Mouse (Mus musculus): Measurements from ENCODE around the gene Mrm2. TPM values are rescaled to one million over a fixed set of nuclear protein-coding genes. Genes with fewer than 3 reads are reported as not detected.

The Mrm2 gene
- polyA plus RNA-seq, 1 experiment from 2014 or later = 20.3 TPM

- Histone ChIP-seq H3K4me2 (ENCODE audit: low read length) (no peak overlapping the region), H3K9me3 (ENCODE audit: control insufficient read depth, low read length) (no peaks in the 10 kb centered on the region), H3K9ac (replicated peaks; ENCODE audit: low read length) (no peak overlapping the region), H3K36me3 (ENCODE audit: control insufficient read depth, insufficient read depth, low read length) (peaks cover 52% of the 10 kb centered on the region), H3K4me1 (ENCODE audit: control insufficient read depth, insufficient read depth, low read length) (no peaks in the 10 kb centered on the region), H3K27ac (replicated peaks; ENCODE audit: low read depth, low read length) (no peak overlapping the region), H3K27me3 (ENCODE audit: control insufficient read depth, insufficient read depth, low read length) (no peaks in the 10 kb centered on the region), H3K4me3 (replicated peaks; ENCODE audit: low read depth, low read length) (no peak overlapping the region)
- WGBS = 94% methylated on average over 8 of the region's 8 CpGs
- ATAC-seq (ENCODE audit: low FRiP score, low TSS enrichment) (no peak), DNase-seq (no peak)
These were observed 19.2 kb upstream of the Mrm2 start for GRCm38 (mm10) chr5:140350731-140351497.

GRCm38 (mm10) chr5:140349882-140350281 lies 18.2 kb upstream of the Mrm2 start:
- H3K27me3 ChIP-seq (ENCODE audit: control insufficient read depth, insufficient read depth, low read length) = no peaks in the 10 kb centered on the region
- H3K27ac ChIP-seq (replicated peaks; ENCODE audit: low read depth, low read length) = no peak overlapping the region
- no peak overlapping the region for H3K4me3 ChIP-seq (replicated peaks; ENCODE audit: low read depth, low read length)
- no peaks in the 10 kb centered on the region for H3K9me3 ChIP-seq (ENCODE audit: control insufficient read depth, low read length)
- 98% methylated on average over 9 of the region's 9 CpGs for WGBS
- no peak for ATAC-seq (ENCODE audit: low FRiP score, low TSS enrichment)
- no peak overlapping the region for H3K9ac ChIP-seq (replicated peaks; ENCODE audit: low read length)
- no peaks in the 10 kb centered on the region for H3K4me1 ChIP-seq (ENCODE audit: control insufficient read depth, insufficient read depth, low read length)
- DNase-seq = no peak
- H3K36me3 ChIP-seq (ENCODE audit: control insufficient read depth, insufficient read depth, low read length) = peaks cover 53% of the 10 kb centered on the region
- no peak overlapping the region for H3K4me2 ChIP-seq (ENCODE audit: low read length)

DNA sequence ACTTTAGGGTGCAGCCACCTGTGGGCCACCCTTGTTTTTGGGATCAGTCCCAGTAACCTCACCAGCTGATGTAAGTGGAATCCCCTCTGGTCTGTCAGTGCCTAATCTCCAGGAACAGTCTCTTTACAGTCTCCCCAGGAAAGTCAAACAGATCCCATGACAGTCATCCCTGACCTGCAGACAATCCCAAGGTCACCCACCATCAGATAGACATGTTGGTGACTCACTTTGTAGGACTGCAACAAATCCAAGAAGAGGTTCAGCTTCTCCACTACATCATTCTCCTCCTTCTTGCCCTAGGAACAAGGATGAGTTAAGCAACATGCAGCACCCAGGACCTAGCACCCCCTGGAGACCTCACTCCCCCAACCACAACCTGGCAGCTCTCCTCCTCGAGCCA lies 14.4 kb upstream of the Mrm2 start:
- WGBS = 85% methylated on average over 1 of the region's 1 CpGs
- Histone ChIP-seq H3K9ac (replicated peaks; ENCODE audit: low read length) (no peak overlapping the region), H3K36me3 (ENCODE audit: control insufficient read depth, insufficient read depth, low read length) (peaks cover 37% of the 10 kb centered on the region), H3K4me3 (replicated peaks; ENCODE audit: low read depth, low read length) (no peak overlapping the region), H3K27me3 (ENCODE audit: control insufficient read depth, insufficient read depth, low read length) (no peaks in the 10 kb centered on the region), H3K27ac (replicated peaks; ENCODE audit: low read depth, low read length) (no peak overlapping the region), H3K9me3 (ENCODE audit: control insufficient read depth, low read length) (no peaks in the 10 kb centered on the region), H3K4me1 (ENCODE audit: control insufficient read depth, insufficient read depth, low read length) (no peaks in the 10 kb centered on the region), H3K4me2 (ENCODE audit: low read length) (no peak overlapping the region)
- DNase-seq (no peak), ATAC-seq (ENCODE audit: low FRiP score, low TSS enrichment) (no peak)

- no peak overlapping the region for H3K9ac ChIP-seq (replicated peaks; ENCODE audit: low read length)
- H3K27me3 ChIP-seq (ENCODE audit: control insufficient read depth, insufficient read depth, low read length) = no peaks in the 10 kb centered on the region
- no peak overlapping the region for H3K4me2 ChIP-seq (ENCODE audit: low read length)
- ATAC-seq (ENCODE audit: low FRiP score, low TSS enrichment) (no peak), DNase-seq (no peak)
- 96% methylated on average over 4 of the region's 4 CpGs for WGBS
- no peak overlapping the region for H3K27ac ChIP-seq (replicated peaks; ENCODE audit: low read depth, low read length)
- no peaks in the 10 kb centered on the region for H3K9me3 ChIP-seq (ENCODE audit: control insufficient read depth, low read length)
- H3K4me1 ChIP-seq (ENCODE audit: control insufficient read depth, insufficient read depth, low read length) = no peaks in the 10 kb centered on the region
- H3K4me3 ChIP-seq (replicated peaks; ENCODE audit: low read depth, low read length) = no peak overlapping the region
- H3K36me3 ChIP-seq (ENCODE audit: control insufficient read depth, insufficient read depth, low read length) = peaks cover 38% of the 10 kb centered on the region
These were observed 13.5 kb upstream of the Mrm2 start for GRCm38 (mm10) chr5:140345244-140345643.

DNA sequence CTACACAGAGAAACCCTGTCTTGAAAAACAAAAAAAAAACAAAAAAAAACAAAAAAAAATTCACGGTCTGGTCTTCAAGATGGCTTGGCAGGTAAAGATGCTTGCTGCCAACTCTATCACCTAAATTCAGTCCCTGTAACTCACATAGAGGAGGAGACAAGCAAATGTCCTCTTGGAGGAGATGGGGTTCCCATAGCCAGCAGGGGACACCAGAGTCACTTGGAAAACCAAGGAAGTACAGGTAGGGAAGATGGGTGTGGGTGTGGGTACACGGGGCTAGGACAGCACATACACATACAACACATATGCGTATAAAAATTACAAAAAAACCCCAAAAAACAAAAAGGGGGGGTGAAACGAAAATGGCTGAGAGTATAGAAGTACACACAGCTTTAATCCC lies 11.2 kb upstream of the Mrm2 start:
- WGBS = 92% methylated on average over 4 of the region's 4 CpGs
- no peaks in the 10 kb centered on the region for H3K9me3 ChIP-seq (ENCODE audit: control insufficient read depth, low read length)
- no peak for DNase-seq
- H3K27me3 ChIP-seq (ENCODE audit: control insufficient read depth, insufficient read depth, low read length) = no peaks in the 10 kb centered on the region
- H3K4me3 ChIP-seq (replicated peaks; ENCODE audit: low read depth, low read length) = no peak overlapping the region
- H3K9ac ChIP-seq (replicated peaks; ENCODE audit: low read length) = no peak overlapping the region
- no peaks in the 10 kb centered on the region for H3K4me1 ChIP-seq (ENCODE audit: control insufficient read depth, insufficient read depth, low read length)
- no peak for ATAC-seq (ENCODE audit: low FRiP score, low TSS enrichment)
- peaks cover 51% of the 10 kb centered on the region for H3K36me3 ChIP-seq (ENCODE audit: control insufficient read depth, insufficient read depth, low read length)
- no peak overlapping the region for H3K4me2 ChIP-seq (ENCODE audit: low read length)
- no peak overlapping the region for H3K27ac ChIP-seq (replicated peaks; ENCODE audit: low read depth, low read length)

DNA sequence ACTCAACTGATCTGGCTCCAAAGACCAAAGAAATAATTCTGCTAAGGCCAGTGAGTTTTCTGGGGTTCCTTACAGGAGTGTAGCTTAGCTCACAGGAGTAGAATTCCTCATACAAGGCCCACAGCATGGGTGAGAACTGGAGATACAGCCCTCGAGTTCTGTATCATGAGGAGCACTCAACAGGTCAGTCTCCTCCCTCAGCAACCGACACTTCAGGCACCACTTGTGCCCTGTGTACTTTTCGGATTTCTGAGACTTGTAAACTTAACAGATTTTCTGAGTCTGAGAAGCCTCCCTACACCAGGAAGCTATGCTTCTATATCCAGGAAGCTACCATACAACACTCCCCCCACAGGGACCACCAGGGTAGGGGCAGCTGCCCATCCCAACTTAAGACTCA lies 8.1 kb upstream of the Mrm2 start:
- 91% methylated on average over 3 of the region's 3 CpGs for WGBS
- H3K27me3 ChIP-seq (ENCODE audit: control insufficient read depth, insufficient read depth, low read length) = no peaks in the 10 kb centered on the region

DNA sequence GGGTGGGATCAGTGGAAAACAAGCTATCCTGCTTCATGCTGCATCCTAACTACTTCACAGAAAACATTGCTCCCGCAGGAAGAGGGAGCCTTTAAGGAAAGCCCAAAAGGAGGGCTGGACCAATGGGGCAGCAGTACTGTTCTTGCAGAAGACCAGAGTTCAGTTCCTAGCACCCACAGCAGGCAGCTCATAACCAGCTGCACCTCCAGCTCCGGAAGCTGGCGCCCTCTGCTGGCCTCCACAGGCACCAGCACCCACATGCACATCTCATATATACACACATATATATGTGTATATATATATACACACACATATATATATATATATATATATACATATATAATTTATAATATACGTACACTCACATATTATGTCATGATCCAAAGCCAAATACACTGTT lies 7.1 kb upstream of the Mrm2 start:
- DNase-seq (no peak), ATAC-seq (ENCODE audit: low FRiP score, low TSS enrichment) (no peak)
- Histone ChIP-seq H3K4me3 (replicated peaks; ENCODE audit: low read depth, low read length) (no peak overlapping the region), H3K27me3 (ENCODE audit: control insufficient read depth, insufficient read depth, low read length) (no peaks in the 10 kb centered on the region), H3K36me3 (ENCODE audit: control insufficient read depth, insufficient read depth, low read length) (peaks cover 30% of the 10 kb centered on the region), H3K4me1 (ENCODE audit: control insufficient read depth, insufficient read depth, low read length) (no peaks in the 10 kb centered on the region), H3K4me2 (ENCODE audit: low read length) (no peak overlapping the region), H3K9ac (replicated peaks; ENCODE audit: low read length) (no peak overlapping the region), H3K27ac (replicated peaks; ENCODE audit: low read depth, low read length) (no peak overlapping the region), H3K9me3 (ENCODE audit: control insufficient read depth, low read length) (no peaks in the 10 kb centered on the region)
- WGBS = 99% methylated on average over 4 of the region's 4 CpGs

More for the DNA sequence above, 8.1 kb upstream of the Mrm2 start:
- DNase-seq (no peak), ATAC-seq (ENCODE audit: low FRiP score, low TSS enrichment) (no peak)
- Histone ChIP-seq H3K4me2 (ENCODE audit: low read length) (no peak overlapping the region), H3K9me3 (ENCODE audit: control insufficient read depth, low read length) (no peaks in the 10 kb centered on the region), H3K4me1 (ENCODE audit: control insufficient read depth, insufficient read depth, low read length) (no peaks in the 10 kb centered on the region), H3K4me3 (replicated peaks; ENCODE audit: low read depth, low read length) (no peak overlapping the region), H3K9ac (replicated peaks; ENCODE audit: low read length) (no peak overlapping the region), H3K36me3 (ENCODE audit: control insufficient read depth, insufficient read depth, low read length) (peaks cover 40% of the 10 kb centered on the region), H3K27ac (replicated peaks; ENCODE audit: low read depth, low read length) (no peak overlapping the region)

GRCm38 (mm10) chr5:140336680-140337079 lies 5.0 kb upstream of the Mrm2 start:
- ATAC-seq (ENCODE audit: low FRiP score, low TSS enrichment) (no peak), DNase-seq (peak; percentile 70)
- no peak overlapping the region for H3K4me3 ChIP-seq (replicated peaks; ENCODE audit: low read depth, low read length)
- H3K27me3 ChIP-seq (ENCODE audit: control insufficient read depth, insufficient read depth, low read length) = no peaks in the 10 kb centered on the region
- peaks cover 23% of the 10 kb centered on the region for H3K36me3 ChIP-seq (ENCODE audit: control insufficient read depth, insufficient read depth, low read length)
- no peaks in the 10 kb centered on the region for H3K9me3 ChIP-seq (ENCODE audit: control insufficient read depth, low read length)
- H3K27ac ChIP-seq (replicated peaks; ENCODE audit: low read depth, low read length) = no peak overlapping the region
- H3K9ac ChIP-seq (replicated peaks; ENCODE audit: low read length) = no peak overlapping the region
- H3K4me2 ChIP-seq (ENCODE audit: low read length) = no peak overlapping the region
- 80% methylated on average over 1 of the region's 1 CpGs for WGBS
- no peaks in the 10 kb centered on the region for H3K4me1 ChIP-seq (ENCODE audit: control insufficient read depth, insufficient read depth, low read length)

- WGBS = 28% methylated on average over 2 of the region's 2 CpGs
- no peaks in the 10 kb centered on the region for H3K27me3 ChIP-seq (ENCODE audit: control insufficient read depth, insufficient read depth, low read length)
These were observed 1.9 kb upstream of the Mrm2 start for GRCm38 (mm10) chr5:140333631-140334030.

More at GRCm38 (mm10) chr5:140333631-140334030, 1.9 kb upstream of the Mrm2 start:
- Histone ChIP-seq H3K9ac (replicated peaks; ENCODE audit: low read length) (no peak overlapping the region), H3K9me3 (ENCODE audit: control insufficient read depth, low read length) (no peaks in the 10 kb centered on the region), H3K27ac (replicated peaks; ENCODE audit: low read depth, low read length) (no peak overlapping the region), H3K4me1 (ENCODE audit: control insufficient read depth, insufficient read depth, low read length) (peaks cover 7% of the 10 kb centered on the region), H3K4me3 (replicated peaks; ENCODE audit: low read depth, low read length) (no peak overlapping the region), H3K36me3 (ENCODE audit: control insufficient read depth, insufficient read depth, low read length) (peaks cover 8% of the 10 kb centered on the region; the same call in 1 of the 2 replicates), H3K4me2 (ENCODE audit: low read length) (no peak overlapping the region)
- DNase-seq (peak; percentile 44), ATAC-seq (ENCODE audit: low FRiP score, low TSS enrichment) (no peak)

All from midbrain, embryonic 14.5 days (tissue).